Mouse (Mus musculus): ENCODE data around the gene Mrpl58.

- TF ChIP-seq CTCF (IDR thresholded peaks at IDR 0.05; ENCODE audit: low read depth, low read length) (no peak), GATA1 (IDR thresholded peaks at IDR 0.05; ENCODE audit: borderline replicate concordance, low read length) (no peak), TAL1 (conservative IDR thresholded peaks at IDR 0.05; ENCODE audit: low read depth, low read length) (no peak), GATA2 (IDR thresholded peaks at IDR 0.05; ENCODE audit: borderline replicate concordance, low read depth, low read length) (no peak), POLR2AphosphoS5 (IDR thresholded peaks at IDR 0.05; ENCODE audit: insufficient replicate concordance, low read depth, low read length) (no peak)
Measured at GRCm38 (mm10) chr11:115403338-115404124, at the start of gene Mrpl58.
